Mouse (Mus musculus) brain, embryonic 14.5 days (tissue): ENCODE data around the gene Camta1. TPM values are rescaled to one million over a fixed set of nuclear protein-coding genes. Genes with fewer than 3 reads are reported as not detected.
A peak's percentile ranks its signal among the peaks of the same experiment; 100 is the strongest.

Source experiments
- DNase-seq: peaks from one replicate; pipeline ENCODE4 v3.0.0-alpha.2; 2011; ENCODE audit warnings: low read depth
- CTCF ChIP-seq: fragments of 200-500 bp; IDR thresholded peaks from 2 replicates; pipeline ENCODE4 v1.5.1; 2012; ENCODE audit warnings: inconsistent platforms, mild to moderate bottlenecking, moderate library complexity, borderline replicate concordance; ENCODE audit not compliant: insufficient read depth, insufficient read length; ENCODE audit errors: extremely low read depth
- POLR2A ChIP-seq: fragments of 200-500 bp; IDR thresholded peaks from 2 replicates; pipeline ENCODE4 v1.6.1; 2012; ENCODE audit warnings: mild to moderate bottlenecking, inconsistent platforms, borderline replicate concordance; ENCODE audit not compliant: poor library complexity, insufficient read depth, insufficient read length, severe bottlenecking; ENCODE audit errors: extremely low read depth
- polyA plus RNA-seq: library from polyadenylated mRNA; depleted of rRNA; stranded (reverse); fragments of >200 nt; gene quantifications from 2 replicates; pipeline ENCODE4 v1.2.3, GENCODE M21; 2012

Gene Camta1
- polyA plus RNA-seq, 1 experiment = 92.9 TPM

DNA sequence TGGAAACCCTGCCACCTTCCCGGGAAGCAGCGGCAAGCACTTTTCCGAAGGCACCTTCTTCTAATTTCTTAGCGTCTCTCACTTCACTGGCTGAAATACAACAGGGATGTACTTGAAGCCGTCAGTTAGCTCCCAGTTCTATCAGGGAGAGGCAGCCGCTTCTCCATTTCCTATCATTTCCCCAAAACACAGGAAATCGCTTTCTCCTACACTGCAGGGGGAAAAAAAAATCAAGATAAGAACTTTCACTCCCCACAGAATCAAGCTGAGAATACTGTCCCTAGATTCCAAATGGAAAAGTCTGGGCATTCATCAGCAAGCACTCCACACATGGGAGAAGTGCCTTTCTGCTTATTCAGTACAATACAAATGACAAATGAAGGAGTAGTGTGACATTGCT is 2.4 kb downstream of the Camta1 start:
- DNase-seq = no peak
- TF ChIP-seq POLR2A = no peak
- no peak for TF ChIP-seq CTCF

- peak; percentile 81 for DNase-seq
- no peak for TF ChIP-seq POLR2A
- peak; percentile 40; the same call in 1 of the 2 replicates for TF ChIP-seq CTCF
Observed at GRCm38 (mm10) chr4:151853949-151854348, 7.7 kb downstream of the Camta1 start.

GRCm38 (mm10) chr4:151851179-151851578 is 10.5 kb downstream of the Camta1 start:
- TF ChIP-seq CTCF = peak; percentile 61; the same call in 1 of the 2 replicates
- TF ChIP-seq POLR2A = no peak
- DNase-seq = peak; percentile 37

DNA sequence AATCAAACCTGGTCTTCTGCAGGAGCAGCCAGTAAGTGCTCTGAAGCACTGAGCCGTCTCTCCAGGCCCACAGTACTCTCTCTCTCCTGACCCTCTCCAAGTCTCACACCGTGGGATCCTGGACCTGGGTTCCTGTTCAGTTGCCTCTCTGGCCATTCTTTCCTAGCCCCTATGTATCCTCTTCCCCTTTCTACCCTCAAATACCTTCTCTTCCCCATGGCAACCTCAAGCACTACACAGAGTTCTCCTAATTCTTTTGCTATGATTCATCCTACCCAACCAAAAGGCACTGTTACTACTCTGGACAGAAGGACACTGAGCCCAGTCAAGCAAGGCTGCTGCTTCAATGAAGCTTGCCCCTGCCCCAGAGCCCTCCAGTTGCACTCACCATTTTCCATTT is 19.1 kb downstream of the Camta1 start:
- DNase-seq = no peak
- TF ChIP-seq POLR2A = no peak
- no peak for TF ChIP-seq CTCF

GRCm38 (mm10) chr4:151838518-151838917 is 23.2 kb downstream of the Camta1 start:
- no peak for TF ChIP-seq POLR2A
- no peak for TF ChIP-seq CTCF
- no peak for DNase-seq

DNA sequence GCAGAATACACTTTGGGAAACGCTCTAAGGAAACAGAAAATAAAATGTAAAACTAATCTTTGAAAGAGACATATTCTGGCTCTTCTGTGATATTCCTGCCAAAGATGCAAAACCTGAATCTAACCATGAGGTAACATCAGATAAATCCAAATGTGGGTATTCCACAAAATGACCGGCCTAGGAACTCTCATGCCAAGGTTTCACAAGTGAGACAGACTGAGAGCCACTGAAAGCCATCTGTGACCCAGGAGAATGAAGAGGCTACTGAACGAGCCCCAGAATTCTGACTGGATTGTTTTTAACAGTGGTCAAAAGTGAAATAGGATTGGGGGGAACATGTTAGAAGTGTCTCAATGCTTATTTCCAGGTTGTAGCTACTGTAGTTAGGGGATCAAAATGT is 25.8 kb downstream of the Camta1 start:
- DNase-seq = no peak
- no peak for TF ChIP-seq POLR2A
- TF ChIP-seq CTCF = no peak

- no peak for TF ChIP-seq POLR2A
- TF ChIP-seq CTCF = no peak
- peak; percentile 28 for DNase-seq
Observed at GRCm38 (mm10) chr4:151834536-151834935, 27.1 kb downstream of the Camta1 start.

DNA sequence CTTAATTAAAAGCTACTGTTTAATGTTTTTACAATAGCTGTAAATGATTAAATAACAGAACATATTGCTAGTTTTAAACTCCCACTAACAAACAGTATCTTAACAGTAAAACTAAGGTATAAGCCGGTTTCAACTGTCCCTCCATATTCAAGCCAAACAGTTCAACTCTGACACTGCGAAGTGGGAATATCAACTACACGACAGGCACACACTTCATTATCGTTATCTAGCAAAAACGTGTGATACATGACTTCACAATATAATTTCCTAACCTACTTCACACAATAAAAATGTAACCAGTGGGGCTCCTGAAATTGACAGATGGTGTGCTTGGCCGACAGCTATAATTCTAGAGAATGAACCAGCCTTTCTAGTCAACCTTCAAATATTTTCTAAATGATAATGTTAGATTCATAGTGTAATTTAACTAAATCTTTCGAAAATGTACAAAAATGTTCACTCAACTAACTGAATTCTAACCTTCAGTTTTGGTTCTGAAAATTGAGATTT is 27.7 kb downstream of the Camta1 start:
- DNase-seq = peak; percentile 21
- TF ChIP-seq POLR2A = no peak
- TF ChIP-seq CTCF = no peak

DNA sequence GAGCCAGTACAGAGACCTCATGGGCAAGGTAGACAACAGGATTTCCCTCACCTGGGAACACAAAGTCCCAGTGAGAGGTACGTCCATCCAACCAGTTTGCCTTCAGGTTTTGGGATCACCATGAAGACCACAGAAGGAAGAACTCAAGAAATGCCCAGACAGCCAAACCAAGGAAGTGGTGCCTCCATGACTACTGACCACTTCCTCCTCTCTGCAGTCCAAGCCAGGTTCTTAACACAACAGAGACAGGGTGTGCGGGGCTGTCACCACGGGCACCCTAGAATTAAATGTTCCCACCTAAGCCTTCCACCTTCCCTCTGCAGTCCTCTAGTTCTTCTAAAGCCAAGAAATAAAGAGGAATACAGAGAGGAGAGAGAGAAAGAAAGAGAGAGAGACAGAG is 33.8 kb downstream of the Camta1 start:
- DNase-seq = no peak
- TF ChIP-seq POLR2A (no peak), CTCF (no peak)

- DNase-seq = no peak
- no peak for TF ChIP-seq CTCF
- no peak for TF ChIP-seq POLR2A
Observed at GRCm38 (mm10) chr4:151827356-151827755, 34.3 kb downstream of the Camta1 start.

GRCm38 (mm10) chr4:151823963-151824362 is 37.7 kb downstream of the Camta1 start:
- no peak for TF ChIP-seq CTCF
- TF ChIP-seq POLR2A = no peak

GRCm38 (mm10) chr4:151822986-151823385 is 38.7 kb downstream of the Camta1 start:
- no peak for TF ChIP-seq CTCF
- no peak for TF ChIP-seq POLR2A
- no peak for DNase-seq

More at GRCm38 (mm10) chr4:151823963-151824362, 37.7 kb downstream of the Camta1 start:
- DNase-seq = no peak
